Mouse (Mus musculus) urinary bladder, adult 18-20 months (tissue): ENCODE measurements around the gene Adgrf1.
"Not testable (repeated sequence)": the region's sequence is repeated elsewhere in the genome, so short reads cannot be mapped to it uniquely, and the experiment has no call there.

Experiments used
- DNase-seq, 2 experiments: peaks; one replicate each; pipeline ENCODE4 v3.0.0; 2022; ENCODE audit warnings: low spot score in 2 of 2, mixed read lengths in 2 of 2

Gene Adgrf1

DNA sequence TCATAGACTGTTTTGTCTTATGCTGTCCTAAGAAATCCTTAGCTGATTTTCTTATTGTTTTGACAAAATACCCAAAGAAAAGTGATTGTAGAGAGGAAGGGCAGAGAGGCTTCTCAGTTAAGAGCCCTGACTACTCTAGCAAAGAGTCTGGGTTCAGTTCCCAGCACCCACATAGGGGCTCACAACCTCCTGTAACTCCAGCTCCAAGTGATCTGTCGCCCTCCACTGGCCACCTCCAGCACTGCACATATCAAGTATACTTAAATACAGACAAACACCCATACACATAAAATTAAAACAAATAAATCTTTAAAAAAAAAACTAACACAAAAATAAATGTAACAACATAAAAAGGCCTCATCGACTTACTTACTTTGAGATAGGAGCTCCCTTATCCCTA is 3.5 kb upstream of the Adgrf1 start:
- no peak for DNase-seq

DNA sequence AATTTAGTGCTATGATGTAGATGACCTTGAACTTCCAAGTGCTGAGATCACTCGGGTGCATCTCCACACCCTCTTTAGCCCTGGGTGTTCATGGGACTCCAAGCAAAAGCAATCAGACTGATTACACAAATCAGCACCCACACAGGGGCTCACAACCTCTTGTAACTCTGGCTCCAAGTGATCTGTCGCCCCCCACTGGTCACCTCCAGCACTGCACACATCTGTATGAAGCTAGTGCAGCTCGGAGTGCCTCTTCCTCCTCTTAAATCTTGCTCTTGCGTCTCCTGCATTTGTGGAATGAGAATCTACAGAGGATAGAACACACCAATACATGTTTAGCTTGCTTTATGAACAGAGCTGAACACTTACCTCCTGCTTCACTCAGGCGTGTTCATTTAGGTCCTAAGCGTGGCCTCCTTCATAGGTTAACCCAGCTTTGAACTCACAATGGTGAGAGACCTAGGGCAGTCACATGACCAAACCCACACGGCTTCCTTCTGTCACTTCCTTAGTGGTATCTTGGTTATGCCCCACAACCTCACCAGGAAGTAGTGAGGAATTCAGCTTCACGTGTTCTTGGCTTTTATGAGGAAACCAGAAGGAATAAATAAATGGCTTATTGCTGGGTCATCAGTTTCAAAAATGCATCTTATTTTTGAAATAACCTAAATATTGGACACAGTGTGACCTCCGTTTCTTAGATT is 2.9 kb upstream of the Adgrf1 start:
- DNase-seq, result no peak

DNA sequence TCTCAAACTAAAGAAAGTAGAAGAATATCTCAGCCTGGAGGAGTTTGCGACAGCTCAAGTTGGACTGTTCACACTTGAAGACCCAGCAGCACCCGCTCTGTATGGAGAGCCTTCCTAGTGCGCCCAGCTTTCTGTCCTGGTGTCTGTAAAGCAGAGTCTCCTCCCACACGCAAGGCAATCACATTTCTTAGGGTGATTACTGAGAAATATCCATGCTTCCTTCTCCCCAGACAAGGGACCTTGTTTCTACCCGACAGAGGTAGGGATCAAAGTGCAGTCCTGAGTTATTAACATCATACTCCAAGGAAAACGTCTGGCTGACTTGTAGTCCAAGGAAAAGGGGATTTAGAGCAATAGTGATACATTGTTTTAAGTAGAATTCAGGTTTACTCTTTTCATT is 6.1 kb downstream of the Adgrf1 start:
- no peak for DNase-seq

DNA sequence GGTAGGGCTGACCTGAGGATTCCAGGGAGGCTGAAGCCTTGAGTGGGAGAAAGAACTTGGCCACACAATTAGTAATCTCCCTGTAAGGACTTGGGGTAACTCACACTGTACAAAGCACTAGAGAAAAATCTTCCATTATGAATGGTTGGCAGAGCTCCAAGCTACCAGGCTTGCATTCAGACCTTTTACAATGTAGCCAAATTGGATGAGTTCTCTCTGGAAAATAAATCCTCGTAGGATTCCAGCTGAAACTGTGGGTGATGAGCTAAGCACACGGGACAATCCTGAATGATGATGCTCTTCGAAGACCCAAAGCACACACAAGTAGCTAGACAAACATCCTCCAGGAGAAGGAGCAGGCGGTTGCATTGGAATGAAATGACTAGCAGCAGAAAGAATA is 7.1 kb downstream of the Adgrf1 start:
- no peak for DNase-seq

- DNase-seq, result no peak
Measured at GRCm38 (mm10) chr17:43279671-43280070, 9.5 kb downstream of the Adgrf1 start.

GRCm38 (mm10) chr17:43282353-43282752 is 12.2 kb downstream of the Adgrf1 start:
- no peak for DNase-seq

DNA sequence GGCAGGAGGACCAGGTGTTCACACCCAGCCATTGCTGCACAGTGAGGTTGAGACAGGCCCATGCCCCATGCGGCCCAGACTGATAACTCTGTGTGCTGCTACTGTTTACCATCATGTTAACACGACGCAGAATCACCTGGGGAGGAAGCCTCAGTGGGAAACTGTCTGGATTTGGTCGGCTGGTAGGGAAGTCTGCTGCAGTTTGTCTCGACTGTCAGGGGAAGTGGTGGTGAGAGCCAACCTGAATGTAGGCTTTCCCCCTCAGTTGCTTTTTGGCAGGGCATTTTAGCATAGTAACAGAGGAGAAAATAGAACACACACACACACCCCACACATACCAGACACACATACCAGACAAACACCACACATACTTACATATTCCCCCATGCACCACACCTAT is 12.7 kb downstream of the Adgrf1 start:
- no peak for DNase-seq

DNA sequence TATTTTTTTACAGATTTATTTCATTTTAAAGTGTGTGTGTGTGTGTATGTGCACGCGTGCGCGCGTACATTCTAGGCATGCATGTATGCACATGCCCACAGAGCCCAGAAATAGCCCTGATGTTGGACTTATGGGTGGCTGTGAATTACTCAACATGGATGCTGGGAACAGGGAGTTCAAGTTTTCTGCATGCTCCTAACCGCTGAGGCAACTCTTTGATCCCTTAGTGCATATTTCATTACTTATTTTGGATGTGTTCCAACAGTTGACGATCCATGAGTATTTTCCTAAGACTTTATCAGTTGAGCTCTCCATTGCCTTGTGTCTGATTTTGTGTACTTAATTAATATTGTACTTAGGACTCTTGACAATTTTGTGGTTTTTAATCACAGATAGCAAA is 29.4 kb downstream of the Adgrf1 start:
- no peak for DNase-seq

- DNase-seq, result no peak
Measured at GRCm38 (mm10) chr17:43325986-43326671, 56.0 kb downstream of the Adgrf1 start.

GRCm38 (mm10) chr17:43326726-43327700 is 56.9 kb downstream of the Adgrf1 start:
- peak; percentile 5 to 6 for DNase-seq

DNA sequence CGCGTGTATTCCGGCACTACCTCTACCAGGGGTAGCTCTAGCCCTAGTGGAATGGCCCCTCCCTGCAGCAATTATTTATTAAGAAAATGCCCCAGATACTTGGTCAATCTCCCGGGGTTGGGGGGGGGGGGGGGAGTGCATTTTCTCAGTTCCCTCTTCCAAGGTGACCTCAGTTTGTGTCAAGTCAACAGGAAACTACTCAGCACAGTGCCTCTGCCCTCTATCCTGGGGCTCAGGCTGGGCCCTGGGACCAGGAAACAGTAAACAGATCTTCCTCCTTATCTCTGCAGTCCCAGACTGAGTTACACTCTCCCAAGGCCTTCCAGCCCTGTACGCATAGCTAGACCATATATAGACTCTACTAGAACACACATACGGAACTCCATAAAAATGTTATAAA is 57.7 kb downstream of the Adgrf1 start:
- DNase-seq, result no peak

GRCm38 (mm10) chr17:43329216-43329615 is 59.1 kb downstream of the Adgrf1 start:
- DNase-seq, result no peak

DNA sequence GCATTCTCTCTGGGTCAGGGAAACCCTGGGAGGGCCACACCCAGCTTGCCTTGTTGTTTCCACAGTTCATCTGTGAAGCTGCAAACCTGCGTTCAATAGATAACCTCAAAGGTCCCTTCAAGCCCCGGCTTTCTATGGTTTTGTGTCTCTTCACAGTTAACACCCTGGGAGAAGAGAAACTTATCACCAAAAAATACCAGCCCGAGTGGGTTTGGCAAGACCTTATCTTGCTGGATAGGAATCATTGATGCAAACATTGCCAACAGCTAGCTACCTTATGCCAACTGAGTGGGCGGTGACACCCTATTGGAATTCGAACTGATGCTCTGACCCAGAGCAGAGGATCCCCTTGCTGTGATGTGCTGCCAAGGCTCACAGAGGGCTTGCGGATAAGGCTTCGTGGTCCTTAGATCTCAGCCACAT is 59.6 kb downstream of the Adgrf1 start:
- DNase-seq, result peak in 1 of 2 experiments; percentile 3

DNA sequence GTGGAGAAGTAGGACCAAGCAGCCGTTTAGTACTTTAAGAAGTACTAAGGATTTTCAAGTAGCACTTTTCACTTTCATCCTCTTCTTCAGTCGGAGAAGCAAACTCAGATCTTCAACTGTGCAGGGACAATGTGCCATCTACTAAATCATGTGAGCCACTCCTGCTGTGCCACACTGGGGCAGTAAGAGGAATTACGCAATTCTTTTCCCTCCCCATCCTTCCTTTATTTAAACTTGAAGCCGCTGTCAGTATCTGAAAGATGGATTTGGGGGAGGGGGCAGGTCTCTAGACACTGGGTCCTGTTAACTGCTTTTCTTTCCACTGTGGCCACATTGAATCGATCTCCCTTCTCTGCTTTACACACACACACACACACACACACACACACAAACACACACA is 62.6 kb downstream of the Adgrf1 start:
- no peak for DNase-seq

- DNase-seq, result no peak
Measured at GRCm38 (mm10) chr17:43334074-43334473, 63.9 kb downstream of the Adgrf1 start.

GRCm38 (mm10) chr17:43337643-43338042 is 67.5 kb downstream of the Adgrf1 start:
- DNase-seq, result no peak

- no peak for DNase-seq
Measured at GRCm38 (mm10) chr17:43338279-43338678, 68.2 kb downstream of the Adgrf1 start.

GRCm38 (mm10) chr17:43346499-43346898 is 76.4 kb downstream of the Adgrf1 start:
- not testable (repeated sequence) for DNase-seq

DNA sequence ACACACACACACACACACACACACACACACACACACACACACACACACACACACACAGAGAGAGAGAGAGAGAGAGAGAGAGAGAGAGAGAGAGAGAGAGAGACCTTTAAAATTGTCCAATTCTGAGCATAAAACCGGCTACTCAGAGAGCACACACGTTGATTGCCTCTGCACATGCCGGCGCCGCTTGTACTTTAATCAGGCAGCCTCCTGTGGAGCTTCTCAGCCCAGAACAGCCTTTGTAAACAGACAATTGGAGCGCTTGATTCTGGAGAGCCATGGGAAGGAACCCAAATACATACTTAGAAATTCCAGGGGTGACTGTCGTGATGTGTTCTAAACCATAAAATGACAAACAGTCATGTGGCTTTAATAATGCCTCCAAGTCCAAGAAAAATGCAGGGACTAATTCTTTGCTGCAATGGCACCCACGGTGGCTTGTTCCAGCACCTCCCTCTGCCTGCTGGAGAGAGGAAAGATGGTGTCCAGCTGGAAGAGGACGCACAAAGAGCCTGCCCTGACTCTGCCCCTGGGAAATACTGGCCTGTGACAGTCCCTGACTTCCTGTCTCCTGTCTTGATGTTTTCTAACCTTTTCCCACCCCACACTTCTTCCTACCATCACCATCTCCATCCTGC is 87.9 kb downstream of the Adgrf1 start:
- no peak for DNase-seq

- no peak for DNase-seq
Measured at GRCm38 (mm10) chr17:43359826-43360619, 89.9 kb downstream of the Adgrf1 start, which contains the start of gene Adgrf5. Adgrf5 (plus strand) TSS chr17:43360451.

DNA sequence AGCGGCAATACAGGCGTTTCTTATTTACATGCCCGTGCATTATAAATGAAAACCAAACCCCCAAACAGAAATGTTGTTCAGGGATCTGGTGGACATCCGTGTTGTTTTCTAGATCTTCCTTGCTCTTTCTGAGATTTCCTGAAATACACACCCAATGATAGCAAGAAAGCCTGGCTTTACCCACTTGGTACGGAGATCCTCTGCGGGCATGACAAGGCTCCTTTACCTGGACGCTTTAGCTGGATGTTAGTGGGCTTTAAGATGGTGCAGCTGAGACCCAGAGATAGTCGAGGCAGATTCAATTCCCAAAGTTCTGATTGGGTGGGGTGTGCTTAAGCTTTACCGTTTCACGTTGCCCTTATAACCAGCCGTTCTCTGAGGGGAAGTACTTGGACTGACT is 90.9 kb downstream of the Adgrf1 start:
- DNase-seq, result no peak
